Mouse (Mus musculus) kidney, adult 2 months (tissue): ENCODE measurements around the gene Prpf8.

Experiments used
- CTCF ChIP-seq: fragments of 200-500 bp; conservative IDR thresholded peaks from 2 replicates; pipeline ENCODE4 v1.5.1; 2011; ENCODE audit warnings: low read depth, mild to moderate bottlenecking, control low read depth, low read length, moderate library complexity, mixed read lengths; ENCODE audit not compliant: insufficient read depth, insufficient read length
- POLR2A ChIP-seq: fragments of 200-500 bp; IDR thresholded peaks from one replicate; pipeline ENCODE4 v1.6.1; 2011; ENCODE audit warnings: low read depth, low read length, control low read depth

DNA sequence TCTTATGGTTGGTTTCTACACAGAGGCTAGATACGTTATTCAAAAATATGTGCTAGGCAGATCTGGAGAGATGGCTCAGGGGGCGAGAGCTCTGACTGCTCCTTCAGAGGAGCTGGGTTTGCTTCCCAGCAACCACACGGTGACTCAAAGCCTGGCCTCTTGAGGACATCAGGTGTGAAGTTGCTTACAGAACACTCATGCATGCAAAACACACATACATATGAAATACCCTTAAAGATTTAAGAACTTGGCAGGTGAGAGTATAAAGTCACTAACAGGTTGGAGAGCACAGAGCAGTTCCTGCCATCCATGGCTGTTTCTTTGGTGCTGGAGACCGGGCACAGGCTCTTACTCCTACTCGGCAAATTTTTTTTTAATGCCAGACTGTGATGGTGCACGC, 40.3 kb downstream of the Prpf8 start:
- TF ChIP-seq CTCF, result no peak
- TF ChIP-seq POLR2A, result no peak
